Mouse (Mus musculus) small intestine, adult 2 months (tissue): ENCODE results near the gene Eme2. TPM values are rescaled to one million over a fixed set of nuclear protein-coding genes. Genes with fewer than 3 reads are reported as not detected.
A peak's percentile ranks its signal among the peaks of the same experiment; 100 is the strongest.

Experiments used
- H3K27ac ChIP-seq: fragments of 200-500 bp; 2 replicates; pipeline ENCODE4 v1.5.1; 2012; ENCODE audit warnings: low read depth, low read length, control low read depth, inconsistent platforms; ENCODE audit not compliant: insufficient read depth
- H3K27me3 ChIP-seq: fragments of 200-500 bp; 2 replicates; pipeline ENCODE4 v1.6.1; 2012; ENCODE audit warnings: mild to moderate bottlenecking, moderate library complexity, low read length, inconsistent platforms; ENCODE audit not compliant: control insufficient read depth, insufficient read depth
- H3K36me3 ChIP-seq: fragments of 200-500 bp; 2 replicates; pipeline ENCODE4 v1.6.1; 2012; ENCODE audit warnings: mild to moderate bottlenecking, low read length, control low read depth, inconsistent platforms; ENCODE audit not compliant: control insufficient read depth, insufficient read depth
- H3K4me1 ChIP-seq: fragments of 200-500 bp; 2 replicates; pipeline ENCODE4 v1.6.1; 2012; ENCODE audit warnings: low read length, inconsistent platforms, mixed read lengths; ENCODE audit not compliant: control insufficient read depth, insufficient read depth, insufficient read length
- H3K4me3 ChIP-seq: fragments of 200-500 bp; 2 replicates; pipeline ENCODE4 v1.5.1; 2012; ENCODE audit warnings: low read depth, mild to moderate bottlenecking, control low read depth, inconsistent platforms, low read length, moderate library complexity
- CTCF ChIP-seq: fragments of 200-500 bp; IDR thresholded peaks from 2 replicates; pipeline ENCODE4 v1.5.1; 2012; ENCODE audit warnings: low read depth, mild to moderate bottlenecking, control low read depth, inconsistent platforms, low read length, moderate library complexity, mixed read lengths; ENCODE audit not compliant: insufficient replicate concordance, insufficient read length; ENCODE audit errors: extremely low read depth
- POLR2A ChIP-seq: fragments of 200-500 bp; IDR thresholded peaks from 2 replicates; pipeline ENCODE4 v1.6.1; 2012; ENCODE audit warnings: low read depth, mild to moderate bottlenecking, control low read depth, inconsistent platforms, low read length, moderate library complexity
- WGBS: fragments of 180-500 bp; shearing (Covaris S2); methylation state at CpG from one replicate; pipeline ENCODE4 v1.1.7; 2018; 5-methylcytosine and 5-hydroxymethylcytosine counted together
- polyA plus RNA-seq: library from polyadenylated mRNA; depleted of rRNA; stranded (reverse); fragments of >200 nt; gene quantifications from 2 replicates; pipeline ENCODE4 v1.2.3, GENCODE M21; 2012

Eme2 gene
- polyA plus RNA-seq, 1 experiment: 21.0 TPM

GRCm38 (mm10) chr17:24856589-24856988 lies 38.3 kb downstream of the Eme2 start:
- H3K27me3 ChIP-seq: no peaks in the 10 kb centered on the region
- peaks cover 67% of the 10 kb centered on the region for H3K36me3 ChIP-seq
- peaks cover 3% of the 10 kb centered on the region; the same call in 1 of the 2 replicates for H3K4me1 ChIP-seq
- no peak overlapping the region for H3K27ac ChIP-seq
- no peak for TF ChIP-seq CTCF
- TF ChIP-seq POLR2A: no peak
- WGBS: 92% methylated on average over 13 of the region's 13 CpGs
- no peak overlapping the region for H3K4me3 ChIP-seq

- Histone ChIP-seq H3K4me3 (no peak overlapping the region), H3K27me3 (no peaks in the 10 kb centered on the region), H3K4me1 (peaks cover 5% of the 10 kb centered on the region; the same call in 1 of the 2 replicates), H3K27ac (no peak overlapping the region), H3K36me3 (peaks cover 61% of the 10 kb centered on the region)
- 88% methylated on average over 3 of the region's 3 CpGs for WGBS
- TF ChIP-seq POLR2A: no peak
- TF ChIP-seq CTCF: no peak
Observed at GRCm38 (mm10) chr17:24855838-24856464, 38.9 kb downstream of the Eme2 start.

GRCm38 (mm10) chr17:24851381-24852125 lies 43.3 kb downstream of the Eme2 start:
- WGBS: 56% methylated on average over 10 of the region's 10 CpGs
- Histone ChIP-seq H3K27me3 (no peaks in the 10 kb centered on the region), H3K36me3 (peaks cover 34% of the 10 kb centered on the region), H3K27ac (no peak overlapping the region), H3K4me1 (peaks cover 7% of the 10 kb centered on the region; the same call in 1 of the 2 replicates), H3K4me3 (peak overlapping the region; percentile 96)
- TF ChIP-seq CTCF (no peak), POLR2A (no peak)

- Histone ChIP-seq H3K27ac (peak overlapping the region; percentile 76), H3K4me3 (peak overlapping the region; percentile 96), H3K36me3 (peaks cover 28% of the 10 kb centered on the region), H3K27me3 (no peaks in the 10 kb centered on the region), H3K4me1 (peaks cover 10% of the 10 kb centered on the region; the same call in 1 of the 2 replicates)
- WGBS: 0% methylated on average over 20 of the region's 20 CpGs
- no peak for TF ChIP-seq POLR2A
- no peak for TF ChIP-seq CTCF
Observed at GRCm38 (mm10) chr17:24850773-24851127, 44.1 kb downstream of the Eme2 start.

GRCm38 (mm10) chr17:24850065-24850772 lies 44.7 kb downstream of the Eme2 start, which contains the start of gene Fahd1:
TSS of gene Fahd1 (minus strand) at chr17:24850364.
- Histone ChIP-seq H3K27me3 (no peaks in the 10 kb centered on the region), H3K36me3 (peaks cover 23% of the 10 kb centered on the region), H3K4me3 (peak within 1 kb of the TSS; percentile 96), H3K27ac (peak within 1 kb of the TSS; percentile 96), H3K4me1 (peaks cover 12% of the 10 kb centered on the region; the same call in 1 of the 2 replicates)
- no peak for TF ChIP-seq CTCF
- TF ChIP-seq POLR2A: peak; percentile 91
- WGBS: under 1% methylated on average over 58 of the region's 58 CpGs

GRCm38 (mm10) chr17:24849733-24850064 lies 45.2 kb downstream of the Eme2 start:
- Histone ChIP-seq H3K4me3 (peak overlapping the region; percentile 96), H3K4me1 (peaks cover 12% of the 10 kb centered on the region; the same call in 1 of the 2 replicates), H3K27ac (peak overlapping the region; percentile 96), H3K27me3 (no peaks in the 10 kb centered on the region), H3K36me3 (peaks cover 19% of the 10 kb centered on the region)
- no peak for TF ChIP-seq POLR2A
- TF ChIP-seq CTCF: no peak; the same call in 1 of the 2 replicates
- WGBS: under 1% methylated on average over 21 of the region's 21 CpGs
